Mouse (Mus musculus) cerebellum, adult 2 months (tissue): Measurements from ENCODE around the gene Ralb.

ENCODE experiments used
- CTCF ChIP-seq: fragments of 200-500 bp; IDR thresholded peaks from 2 replicates; pipeline ENCODE4 v1.5.1; 2011; ENCODE audit warnings: low read depth, mild to moderate bottlenecking, control low read depth, low read length, moderate library complexity, borderline replicate concordance; ENCODE audit not compliant: insufficient read depth
- POLR2A ChIP-seq: fragments of 200-500 bp; IDR thresholded peaks from 2 replicates; pipeline ENCODE4 v1.6.1; 2011; ENCODE audit warnings: low read length, control low read depth, borderline replicate concordance; ENCODE audit not compliant: insufficient read depth

GRCm38 (mm10) chr1:119494024-119494711, 10.4 kb downstream of the Ralb start:
- no peak; the same call in 1 of the 2 replicates for TF ChIP-seq CTCF
- no peak for TF ChIP-seq POLR2A
